Mouse (Mus musculus): ENCODE data around the gene Cyp2d11. TPM values are rescaled to one million over a fixed set of nuclear protein-coding genes. Genes with fewer than 3 reads are reported as not detected.
"Not testable (repeated sequence)": the region's sequence is repeated elsewhere in the genome, so short reads cannot be mapped to it uniquely, and the experiment has no call there.

Cyp2d11 gene
- polyA plus RNA-seq, 1 experiment, result not detected

DNA sequence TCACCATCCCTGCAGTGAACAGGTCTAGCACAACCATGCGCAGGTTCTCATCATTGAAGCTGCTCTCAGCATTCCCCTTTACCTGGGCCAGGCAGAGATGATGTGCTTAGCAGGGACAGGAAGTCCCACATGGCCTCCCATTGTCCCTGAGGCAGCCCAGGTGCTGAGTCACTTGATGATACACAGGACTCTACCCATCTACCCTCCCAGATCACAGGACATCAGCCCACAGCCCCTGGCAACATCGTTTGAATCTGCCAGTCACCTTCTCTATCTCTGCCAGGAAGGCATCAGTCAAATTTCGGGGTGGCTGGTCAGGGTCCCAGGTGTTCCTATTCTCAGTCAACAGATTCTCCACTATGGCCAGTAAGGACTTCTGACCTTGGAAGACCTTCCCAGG is 10.3 kb upstream of the Cyp2d11 start:
- Histone ChIP-seq H3K4me1 (replicated peaks; ENCODE audit: control insufficient read depth, insufficient read depth, low read length) (no peaks in the 10 kb centered on the region), H3K27ac (ENCODE audit: control insufficient read depth, insufficient read depth, low read length) (no peak overlapping the region), H3K27me3 (ENCODE audit: control insufficient read depth, insufficient read depth, low read length) (no peaks in the 10 kb centered on the region), H3K4me3 (ENCODE audit: control insufficient read depth, insufficient read depth, low read length) (no peak overlapping the region), H3K36me3 (ENCODE audit: control insufficient read depth, insufficient read depth, low read length) (no peaks in the 10 kb centered on the region)
- WGBS, result 90% methylated on average over 3 of the region's 3 CpGs
- TF ChIP-seq CTCF (IDR thresholded peaks at IDR 0.05; ENCODE audit: borderline replicate concordance, control insufficient read depth, extremely low read depth, insufficient read depth, low read length, poor library complexity) (no peak), POLR2A (IDR thresholded peaks at IDR 0.05; ENCODE audit: control insufficient read depth, extremely low read depth, insufficient read depth, low read length, poor library complexity) (no peak)
- DNase-seq, result no peak

GRCm38 (mm10) chr15:82403606-82404005 is 9.8 kb upstream of the Cyp2d11 start:
- Histone ChIP-seq H3K27ac (ENCODE audit: control insufficient read depth, insufficient read depth, low read length) (no peak overlapping the region), H3K27me3 (ENCODE audit: control insufficient read depth, insufficient read depth, low read length) (no peaks in the 10 kb centered on the region), H3K4me3 (ENCODE audit: control insufficient read depth, insufficient read depth, low read length) (no peak overlapping the region), H3K36me3 (ENCODE audit: control insufficient read depth, insufficient read depth, low read length) (no peaks in the 10 kb centered on the region), H3K4me1 (replicated peaks; ENCODE audit: control insufficient read depth, insufficient read depth, low read length) (no peaks in the 10 kb centered on the region)
- no peak for TF ChIP-seq CTCF (IDR thresholded peaks at IDR 0.05; ENCODE audit: borderline replicate concordance, control insufficient read depth, extremely low read depth, insufficient read depth, low read length, poor library complexity)
- TF ChIP-seq POLR2A (IDR thresholded peaks at IDR 0.05; ENCODE audit: control insufficient read depth, extremely low read depth, insufficient read depth, low read length, poor library complexity), result no peak
- no peak for DNase-seq
- WGBS, result 95% methylated on average over 9 of the region's 9 CpGs

- 86% methylated on average over 6 of the region's 6 CpGs for WGBS
- no peak for TF ChIP-seq POLR2A (IDR thresholded peaks at IDR 0.05; ENCODE audit: control insufficient read depth, extremely low read depth, insufficient read depth, low read length, poor library complexity)
- TF ChIP-seq CTCF (IDR thresholded peaks at IDR 0.05; ENCODE audit: borderline replicate concordance, control insufficient read depth, extremely low read depth, insufficient read depth, low read length, poor library complexity), result no peak
- H3K27ac ChIP-seq (ENCODE audit: control insufficient read depth, insufficient read depth, low read length), result no peak overlapping the region
Measured at GRCm38 (mm10) chr15:82402741-82403140, 8.9 kb upstream of the Cyp2d11 start.

DNA sequence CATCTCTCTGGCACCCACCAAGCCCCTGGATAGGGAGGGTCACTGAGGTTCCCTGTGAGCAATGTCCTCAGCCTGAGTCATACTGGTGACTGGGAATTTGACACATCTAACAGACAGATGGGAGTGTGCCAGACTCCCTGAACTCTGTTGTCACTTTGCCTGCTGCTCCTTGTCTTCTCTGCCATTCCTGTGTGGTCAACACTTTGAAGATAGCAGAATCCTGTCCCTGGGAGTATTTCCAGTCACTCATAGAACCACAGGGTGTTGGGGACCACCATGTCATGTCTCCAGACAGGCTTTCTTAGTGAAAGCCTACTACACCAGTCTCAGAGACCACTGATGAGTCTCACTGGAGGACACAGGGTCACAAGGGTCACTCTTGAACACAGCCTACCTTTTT is 8.3 kb upstream of the Cyp2d11 start:
- Histone ChIP-seq H3K27me3 (ENCODE audit: control insufficient read depth, insufficient read depth, low read length) (no peaks in the 10 kb centered on the region), H3K36me3 (ENCODE audit: control insufficient read depth, insufficient read depth, low read length) (no peaks in the 10 kb centered on the region), H3K4me3 (ENCODE audit: control insufficient read depth, insufficient read depth, low read length) (no peak overlapping the region), H3K27ac (ENCODE audit: control insufficient read depth, insufficient read depth, low read length) (no peak overlapping the region), H3K4me1 (replicated peaks; ENCODE audit: control insufficient read depth, insufficient read depth, low read length) (no peaks in the 10 kb centered on the region)
- no peak for DNase-seq
- TF ChIP-seq POLR2A (IDR thresholded peaks at IDR 0.05; ENCODE audit: control insufficient read depth, extremely low read depth, insufficient read depth, low read length, poor library complexity) (no peak), CTCF (IDR thresholded peaks at IDR 0.05; ENCODE audit: borderline replicate concordance, control insufficient read depth, extremely low read depth, insufficient read depth, low read length, poor library complexity) (no peak)

More at GRCm38 (mm10) chr15:82402741-82403140, 8.9 kb upstream of the Cyp2d11 start:
- Histone ChIP-seq H3K4me3 (ENCODE audit: control insufficient read depth, insufficient read depth, low read length) (no peak overlapping the region), H3K36me3 (ENCODE audit: control insufficient read depth, insufficient read depth, low read length) (no peaks in the 10 kb centered on the region), H3K4me1 (replicated peaks; ENCODE audit: control insufficient read depth, insufficient read depth, low read length) (no peaks in the 10 kb centered on the region), H3K27me3 (ENCODE audit: control insufficient read depth, insufficient read depth, low read length) (no peaks in the 10 kb centered on the region)
- DNase-seq, result no peak

DNA sequence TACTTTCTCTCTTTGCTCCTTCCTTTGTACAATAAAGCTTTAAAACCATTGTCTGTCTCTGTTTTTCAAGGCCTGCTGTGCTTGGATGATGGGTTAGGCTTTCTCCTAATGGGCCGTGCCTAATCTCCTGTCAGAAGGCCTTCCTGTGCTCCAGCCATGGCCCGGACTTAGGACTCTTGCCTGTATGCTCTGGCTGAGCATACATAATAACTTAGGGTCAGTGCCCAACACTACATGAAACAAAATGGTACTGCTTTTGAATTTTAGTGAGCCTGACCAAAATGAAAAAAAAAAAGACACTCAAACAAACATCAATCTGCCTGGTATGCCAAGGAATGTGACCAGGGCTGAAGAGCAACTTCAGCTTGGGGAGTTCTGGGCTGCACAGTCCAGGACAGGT is 7.7 kb upstream of the Cyp2d11 start:
- TF ChIP-seq CTCF (IDR thresholded peaks at IDR 0.05; ENCODE audit: borderline replicate concordance, control insufficient read depth, extremely low read depth, insufficient read depth, low read length, poor library complexity), result no peak
- TF ChIP-seq POLR2A (IDR thresholded peaks at IDR 0.05; ENCODE audit: control insufficient read depth, extremely low read depth, insufficient read depth, low read length, poor library complexity), result no peak
- 84% methylated on average over 2 of the region's 2 CpGs for WGBS
- no peak overlapping the region for H3K27ac ChIP-seq (ENCODE audit: control insufficient read depth, insufficient read depth, low read length)
- H3K36me3 ChIP-seq (ENCODE audit: control insufficient read depth, insufficient read depth, low read length), result no peaks in the 10 kb centered on the region
- H3K27me3 ChIP-seq (ENCODE audit: control insufficient read depth, insufficient read depth, low read length), result no peaks in the 10 kb centered on the region
- H3K4me1 ChIP-seq (replicated peaks; ENCODE audit: control insufficient read depth, insufficient read depth, low read length), result no peaks in the 10 kb centered on the region
- DNase-seq, result no peak
- H3K4me3 ChIP-seq (ENCODE audit: control insufficient read depth, insufficient read depth, low read length), result no peak overlapping the region

GRCm38 (mm10) chr15:82395955-82396354 is 2.1 kb upstream of the Cyp2d11 start:
- 93% methylated on average over 3 of the region's 3 CpGs for WGBS
- H3K4me3 ChIP-seq (ENCODE audit: control insufficient read depth, insufficient read depth, low read length); H3K4me1 ChIP-seq (replicated peaks; ENCODE audit: control insufficient read depth, insufficient read depth, low read length); H3K27me3 ChIP-seq (ENCODE audit: control insufficient read depth, insufficient read depth, low read length); DNase-seq; H3K27ac ChIP-seq (ENCODE audit: control insufficient read depth, insufficient read depth, low read length); H3K36me3 ChIP-seq (ENCODE audit: control insufficient read depth, insufficient read depth, low read length): not testable (repeated sequence)

GRCm38 (mm10) chr15:82389916-82390315 is 3.9 kb downstream of the Cyp2d11 start:
- 95% methylated on average over 10 of the region's 10 CpGs for WGBS
- not testable (repeated sequence) for DNase-seq; H3K36me3 ChIP-seq (ENCODE audit: control insufficient read depth, insufficient read depth, low read length)

More at GRCm38 (mm10) chr15:82389916-82390315, 3.9 kb downstream of the Cyp2d11 start:
- not testable (repeated sequence) for H3K4me1 ChIP-seq (replicated peaks; ENCODE audit: control insufficient read depth, insufficient read depth, low read length); H3K27me3 ChIP-seq (ENCODE audit: control insufficient read depth, insufficient read depth, low read length); H3K4me3 ChIP-seq (ENCODE audit: control insufficient read depth, insufficient read depth, low read length); H3K27ac ChIP-seq (ENCODE audit: control insufficient read depth, insufficient read depth, low read length)

Data from thymus, adult 2 months (tissue).